Mouse (Mus musculus) liver, embryonic 14.5 days (tissue): Measurements from ENCODE around the gene Cntnap3.

Experiments used
- CTCF ChIP-seq: IDR thresholded peaks from 2 replicates; pipeline ENCODE4 v1.5.1; 2016; ENCODE audit warnings: antibody characterized with exemption, low read depth, control low read depth
- EP300 ChIP-seq: IDR thresholded peaks from 2 replicates; pipeline ENCODE4 v1.6.1; 2016; ENCODE audit warnings: antibody characterized with exemption, low read depth

DNA sequence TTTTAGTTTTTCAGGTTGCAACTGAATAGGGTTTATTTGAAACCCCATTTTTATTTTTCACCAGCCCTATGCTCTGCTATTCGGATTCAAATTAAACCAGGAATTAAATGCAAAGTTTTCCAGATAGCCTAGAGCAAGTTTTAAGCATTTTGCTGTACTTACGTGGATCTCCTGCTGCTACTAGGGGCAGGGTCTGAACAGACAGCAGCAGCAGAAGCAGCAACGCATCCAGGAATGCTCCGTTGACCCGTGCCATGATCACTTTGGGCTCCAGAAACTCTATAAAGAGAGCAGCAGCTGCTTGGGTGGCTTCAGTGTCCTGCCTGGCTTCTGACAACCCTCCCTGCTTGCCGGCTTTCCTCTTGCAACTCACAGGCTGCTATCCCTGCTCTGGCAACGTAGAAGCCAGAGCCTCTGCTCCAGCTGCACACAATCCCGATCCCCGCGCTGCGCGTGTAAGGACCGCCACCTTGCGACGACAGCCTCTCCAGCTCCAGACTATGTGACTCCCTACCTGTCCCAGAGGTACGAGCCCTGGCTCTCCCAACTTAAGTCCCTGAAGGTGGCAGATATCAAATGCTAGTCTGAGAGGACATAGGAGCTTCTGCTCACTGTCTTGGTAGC is at the start of gene Cntnap3:
- TF ChIP-seq CTCF (peak; percentile 51), EP300 (no peak)
